Mouse (Mus musculus): ENCODE measurements around the gene Cacnb4.

The Cacnb4 gene

GRCm38 (mm10) chr2:52676023-52676912 is at the start of gene Cacnb4:
TSS of gene Cacnb4 (minus strand) at chr2:52676831.
- peak; percentile 41 for DNase-seq

DNA sequence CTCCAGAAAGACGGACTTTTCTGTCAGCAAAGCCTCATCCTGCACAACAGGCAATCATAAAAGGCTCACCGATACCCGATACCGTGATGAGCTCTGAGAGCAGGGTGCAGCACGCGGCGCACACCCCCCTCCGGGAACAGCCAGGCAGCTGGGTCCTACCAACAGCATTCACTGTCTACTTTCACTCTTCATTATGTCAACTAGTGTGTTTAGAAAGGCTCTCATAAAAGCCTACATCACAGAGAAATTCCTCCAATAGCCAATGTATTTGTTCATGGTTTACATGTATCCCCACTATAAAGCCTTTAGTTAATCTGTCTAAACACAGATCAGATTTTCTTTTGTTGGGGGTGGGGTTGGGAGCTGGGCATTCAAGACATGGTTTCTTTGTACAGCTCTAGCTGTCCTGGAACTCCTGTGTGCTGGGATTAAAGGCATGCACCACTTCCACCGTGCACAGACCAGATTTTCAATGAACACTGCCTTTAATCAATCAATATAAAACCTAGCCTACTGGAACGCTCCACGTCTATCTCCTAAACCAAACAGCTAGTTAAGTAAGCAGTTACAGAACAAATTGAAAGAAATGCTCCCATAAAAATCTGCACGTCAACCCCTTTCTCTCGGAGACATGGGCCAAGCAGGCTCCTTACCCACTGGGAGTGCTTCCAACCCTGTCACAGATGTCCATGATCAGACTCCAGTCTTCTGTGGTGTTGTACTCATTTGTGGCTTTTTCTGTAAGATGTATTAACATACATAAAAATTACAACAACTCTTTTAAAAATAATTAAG is 43.8 kb upstream of the Cacnb4 start:
- DNase-seq, result no peak

DNA sequence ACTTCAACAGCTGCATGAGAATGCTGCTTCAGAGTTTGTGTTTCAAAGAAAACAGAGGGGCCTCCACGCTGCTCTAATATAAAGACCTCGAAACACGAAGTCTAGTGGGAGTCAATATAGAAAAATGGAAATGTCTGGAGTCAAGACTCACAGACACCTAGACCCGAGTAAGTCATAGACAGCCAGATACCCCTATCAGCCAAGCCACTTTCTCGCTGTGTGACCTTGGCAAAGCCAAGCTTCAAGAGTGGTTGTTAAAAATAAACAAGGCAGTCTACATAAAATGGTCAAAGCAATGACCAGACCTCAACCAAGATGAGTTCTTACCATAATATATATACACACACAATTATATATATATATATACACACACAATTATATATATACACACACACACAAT is 40.4 kb upstream of the Cacnb4 start:
- DNase-seq, result no peak

DNA sequence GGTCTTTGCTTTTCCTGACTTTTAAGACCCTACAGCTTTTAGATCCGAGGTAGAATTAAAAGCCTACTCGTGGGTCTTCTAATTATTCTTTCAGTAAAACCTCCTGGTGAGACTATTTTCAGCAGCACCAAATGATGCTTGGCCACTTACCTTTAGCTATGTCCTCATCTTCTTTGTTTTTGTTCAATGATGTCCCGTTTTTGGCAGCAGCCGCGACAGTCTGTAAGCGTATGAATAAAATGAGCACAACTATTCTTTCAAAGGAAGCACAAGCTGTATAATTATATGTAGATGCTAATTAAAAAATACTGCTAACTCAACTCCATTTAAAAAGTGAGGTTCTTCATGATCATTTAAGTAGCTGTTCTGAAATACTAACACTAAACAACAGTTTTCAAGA is 38.9 kb upstream of the Cacnb4 start:
- no peak for DNase-seq

DNA sequence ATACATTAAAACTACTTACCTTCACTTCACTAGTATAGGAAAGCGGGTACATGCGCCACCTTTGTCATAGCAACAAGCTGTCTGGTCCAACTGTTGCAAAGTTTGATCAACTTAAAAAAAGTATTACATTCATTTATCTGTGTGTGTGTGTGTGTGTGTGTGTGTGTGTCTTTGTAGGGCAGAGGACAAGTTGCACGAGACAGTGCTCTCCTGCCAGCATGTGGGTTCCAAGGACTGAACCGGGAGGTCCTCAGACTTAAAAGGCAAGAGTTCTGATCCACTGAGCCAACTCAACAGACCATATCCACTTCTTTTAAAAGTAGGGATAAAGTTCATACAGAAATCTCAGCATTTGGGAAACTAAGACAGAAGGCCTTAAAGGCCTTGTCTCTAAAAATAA is 37.5 kb upstream of the Cacnb4 start:
- no peak for DNase-seq

- no peak for DNase-seq
Observed at GRCm38 (mm10) chr2:52710804-52711203, 34.2 kb upstream of the Cacnb4 start.

GRCm38 (mm10) chr2:52709417-52709816 is 32.8 kb upstream of the Cacnb4 start:
- DNase-seq, result no peak

GRCm38 (mm10) chr2:52701368-52702036 is 24.9 kb upstream of the Cacnb4 start:
- DNase-seq, result no peak

DNA sequence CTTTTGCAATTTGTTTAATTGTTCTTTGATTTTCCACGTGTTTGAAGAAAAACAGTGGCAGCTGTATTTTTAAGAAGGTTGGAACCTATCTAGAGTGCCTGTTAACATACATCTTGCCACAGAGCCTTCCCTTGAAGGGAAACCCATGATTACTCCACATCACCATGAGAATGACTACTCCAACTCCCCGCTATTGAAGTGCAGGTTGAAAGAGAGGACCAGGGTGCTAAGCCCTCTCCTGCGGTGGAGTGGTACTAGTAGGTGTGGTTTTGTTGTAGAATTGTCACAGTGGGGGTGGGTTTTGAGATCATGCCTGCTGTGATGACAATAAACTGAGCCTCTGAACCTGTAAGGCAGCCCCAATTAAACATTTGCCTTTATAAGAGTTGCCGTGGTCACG is 23.7 kb upstream of the Cacnb4 start:
- no peak for DNase-seq

- no peak for DNase-seq
Observed at GRCm38 (mm10) chr2:52694604-52695003, 18.0 kb upstream of the Cacnb4 start.

GRCm38 (mm10) chr2:52691745-52692144 is 15.1 kb upstream of the Cacnb4 start:
- peak; percentile 7 for DNase-seq

DNA sequence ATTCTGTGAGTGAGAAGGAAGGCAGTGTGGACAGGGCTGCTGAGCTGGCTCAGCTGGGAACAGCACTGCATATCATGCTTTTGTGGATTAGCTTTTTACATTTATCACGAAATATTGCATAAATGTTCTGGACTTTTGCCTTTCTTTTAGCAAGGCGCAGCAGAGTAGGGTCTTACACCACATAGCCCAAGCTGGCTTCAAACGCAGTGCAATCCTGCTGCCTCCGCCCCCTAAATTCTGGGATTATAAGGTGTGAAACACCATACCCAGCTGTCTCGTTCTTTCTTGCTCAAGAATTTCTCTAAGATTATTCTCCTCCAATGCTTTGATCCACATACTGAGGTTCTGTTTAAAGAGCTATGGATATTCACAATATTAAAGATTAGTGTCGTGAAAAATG is 10.0 kb upstream of the Cacnb4 start:
- peak; percentile 16 for DNase-seq

DNA sequence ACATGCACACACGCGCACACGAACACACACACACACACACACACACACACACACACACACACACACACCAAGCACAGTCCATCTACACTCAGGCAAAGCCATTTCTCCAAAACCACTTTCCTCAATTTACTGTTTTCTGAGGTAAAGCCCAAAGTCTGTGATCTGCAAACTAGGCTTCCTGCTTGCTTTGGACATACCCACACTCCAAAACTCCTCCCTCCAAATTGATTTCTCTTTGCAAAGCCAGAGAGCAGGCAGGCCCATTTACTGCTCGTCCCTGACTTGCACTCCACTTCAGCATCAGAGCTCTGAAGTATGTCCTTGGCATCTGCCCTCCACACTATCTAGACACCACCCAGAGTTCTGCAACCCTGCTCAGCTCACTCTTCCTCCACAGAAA is 958 bp upstream of the Cacnb4 start:
- DNase-seq, result no peak

DNA sequence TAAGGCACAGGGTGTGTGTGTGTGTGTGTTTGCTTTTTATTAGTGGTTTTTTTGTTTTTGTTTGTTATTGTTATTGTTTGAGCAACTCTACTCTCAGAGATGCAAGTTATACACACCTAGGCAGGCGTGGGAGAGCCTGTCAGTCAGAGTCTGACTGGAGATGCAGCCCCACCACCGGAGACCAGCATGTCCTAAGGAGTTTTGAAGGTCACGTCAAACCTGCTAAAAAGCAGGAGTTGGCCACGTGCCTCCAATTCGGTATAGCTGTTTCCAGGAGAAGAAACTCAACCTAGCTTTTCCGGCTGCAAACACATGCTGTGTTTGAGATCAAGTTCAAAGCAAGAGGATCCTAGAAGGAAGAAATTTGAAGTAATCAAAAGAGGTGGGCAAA is 277 bp upstream of the Cacnb4 start:
- no peak for DNase-seq

- DNase-seq, result no peak
Observed at GRCm38 (mm10) chr2:52675278-52675987, 1.2 kb downstream of the Cacnb4 start.

DNA sequence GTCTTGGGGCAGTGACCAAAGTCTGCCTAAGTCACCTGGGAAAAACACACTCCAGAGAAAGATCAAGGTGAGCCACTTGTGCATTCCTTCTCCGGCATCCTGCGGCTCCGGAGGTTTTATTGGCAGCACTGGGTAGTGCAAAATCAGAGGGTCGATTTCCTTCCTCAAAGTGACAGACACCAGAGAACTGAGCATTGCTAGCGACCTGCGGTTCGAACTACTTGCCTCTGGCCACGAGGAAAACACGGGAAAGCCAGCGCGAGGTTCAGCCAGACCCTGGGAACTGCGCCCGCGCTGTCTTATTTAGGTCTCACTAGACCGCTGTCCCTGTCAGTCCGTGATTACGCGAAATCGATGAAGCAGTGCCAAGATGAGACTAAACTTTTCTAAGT is 1.7 kb downstream of the Cacnb4 start:
- DNase-seq, result peak; percentile 16

DNA sequence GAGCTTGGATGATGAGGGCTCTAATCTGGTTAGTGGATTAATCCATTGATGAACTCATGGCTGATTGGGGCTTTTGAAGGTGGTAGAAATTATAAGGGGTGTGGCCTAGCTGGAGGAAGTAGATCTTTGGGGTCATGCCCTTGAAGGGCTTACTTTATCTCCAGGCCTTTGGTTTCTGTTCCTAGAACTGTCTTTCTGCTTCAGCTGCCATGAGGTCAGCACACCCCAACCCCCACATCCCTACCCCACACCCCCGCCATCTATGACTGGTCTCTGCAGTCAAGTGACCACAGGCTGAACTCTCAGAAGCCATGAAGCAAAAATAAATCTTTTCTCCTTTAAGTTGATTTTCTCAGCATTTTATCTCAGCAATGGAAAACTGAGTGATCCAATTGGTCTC is 3.5 kb downstream of the Cacnb4 start:
- DNase-seq, result no peak

- DNase-seq, result no peak
Observed at GRCm38 (mm10) chr2:52670733-52671132, 5.9 kb downstream of the Cacnb4 start.

DNA sequence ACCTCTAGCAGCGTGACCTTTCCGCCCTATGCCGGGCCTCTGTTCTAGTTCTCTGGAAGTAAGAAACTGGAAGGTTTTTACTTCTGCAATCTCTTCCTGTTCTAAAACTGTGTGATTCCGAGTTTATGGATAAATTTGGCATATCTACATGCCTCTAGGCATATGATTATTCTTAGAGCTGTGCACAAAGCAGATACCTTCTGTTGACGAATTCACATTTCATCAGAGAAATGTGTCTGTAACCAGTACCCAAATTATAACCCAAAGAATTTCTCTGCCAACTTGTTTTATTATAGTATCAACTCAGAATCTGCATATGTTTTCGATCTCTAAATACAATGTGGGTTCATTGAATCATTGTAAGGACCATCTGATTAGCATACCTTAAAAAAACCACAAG is 8.2 kb downstream of the Cacnb4 start:
- DNase-seq, result no peak

- no peak for DNase-seq
Observed at GRCm38 (mm10) chr2:52656722-52657121, 19.9 kb downstream of the Cacnb4 start.

DNA sequence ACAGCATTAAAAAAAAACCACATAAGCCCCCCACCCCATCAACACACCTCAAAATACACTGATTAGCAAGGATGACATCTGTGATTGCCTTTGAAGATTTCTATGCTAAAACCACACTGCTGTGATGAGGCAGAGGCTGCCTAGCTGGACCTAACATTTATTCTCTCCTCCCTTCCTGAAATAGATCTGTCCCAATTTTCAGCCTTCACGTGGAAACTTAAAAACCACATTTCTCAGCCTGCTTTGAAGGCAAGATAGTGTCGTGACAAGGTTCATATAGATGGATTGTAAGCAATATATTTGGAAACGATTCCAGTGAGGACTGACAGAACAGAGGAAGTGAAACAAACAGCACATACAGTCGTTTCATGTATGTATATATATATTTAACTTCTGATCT is 22.1 kb downstream of the Cacnb4 start:
- DNase-seq, result no peak

GRCm38 (mm10) chr2:52651547-52651946 is 25.1 kb downstream of the Cacnb4 start:
- DNase-seq, result no peak

All from lung, postnatal 14 days (tissue).